Mouse (Mus musculus): ENCODE data around the gene Olfr1141.

The Olfr1141 gene

DNA sequence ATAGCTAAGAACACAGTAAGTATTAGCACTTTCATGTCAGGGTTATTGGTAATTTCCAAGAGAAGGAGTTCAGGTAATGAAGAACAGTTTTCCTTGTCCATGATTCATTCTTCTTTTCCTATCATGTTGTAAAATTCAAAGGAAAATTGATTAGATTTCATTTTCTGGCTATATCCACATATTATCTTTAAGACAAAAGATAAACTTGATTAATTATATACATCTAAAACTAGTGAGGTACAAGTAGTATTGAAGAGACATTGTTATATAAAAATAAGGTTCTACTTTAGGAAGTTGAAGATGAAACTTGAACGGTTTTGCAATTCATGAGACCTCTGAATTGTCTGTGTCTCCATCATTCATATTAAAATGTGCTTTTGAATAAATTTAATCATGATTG is at the start of gene Olfr1141:
Olfr1141 (minus strand) TSS at position 101 of the 400 bp plus-strand sequence.
- DNase-seq (ENCODE audit: low read depth, low spot score): no peak

DNA sequence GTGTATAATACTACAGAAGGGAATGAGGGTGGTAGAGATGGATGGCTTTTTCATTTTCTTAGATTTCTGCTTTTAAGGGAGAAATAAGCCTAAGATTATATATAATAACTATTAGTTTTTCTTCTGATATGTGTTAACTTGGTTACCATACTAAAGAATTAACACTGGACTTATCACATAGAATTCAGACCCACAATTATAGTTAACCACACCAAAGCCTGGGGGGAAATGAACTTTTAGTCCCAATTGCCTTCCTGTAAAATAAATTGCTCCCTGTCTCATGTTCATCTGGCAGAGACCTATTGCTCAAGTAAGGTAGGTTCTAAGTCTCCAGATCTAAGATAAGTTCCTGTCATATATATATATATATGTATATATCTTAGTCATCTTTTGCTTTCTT is 46.5 kb upstream of the Olfr1141 start, which contains the start of gene Olfr1143:
Olfr1143 (plus strand) TSS at position 301 of the 400 bp plus-strand sequence.
- no peak for DNase-seq (ENCODE audit: low read depth, low spot score)

DNA sequence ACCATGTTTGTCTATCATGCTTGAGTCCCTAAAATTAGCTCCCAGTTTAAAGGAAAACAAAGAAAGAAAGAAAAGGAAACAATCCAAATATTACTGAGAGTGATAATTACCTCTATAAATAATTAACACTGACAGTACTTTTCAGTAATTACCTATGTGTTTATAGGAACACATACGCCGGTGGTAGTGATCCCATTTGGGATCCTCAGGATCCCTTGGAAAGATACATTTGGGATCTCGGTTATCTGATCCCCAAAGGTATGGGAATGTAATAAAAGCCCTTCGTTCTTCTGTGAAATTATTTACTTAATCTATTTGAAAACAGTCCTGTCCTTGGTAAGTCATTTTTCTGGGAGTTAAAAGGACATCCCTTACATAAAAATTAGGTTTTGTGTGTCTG is 25.4 kb upstream of the Olfr1141 start, which contains the start of gene Olfr152:
Olfr152 (plus strand) TSS at position 301 of the 400 bp plus-strand sequence.
- no peak for DNase-seq (ENCODE audit: low read depth, low spot score)

DNA sequence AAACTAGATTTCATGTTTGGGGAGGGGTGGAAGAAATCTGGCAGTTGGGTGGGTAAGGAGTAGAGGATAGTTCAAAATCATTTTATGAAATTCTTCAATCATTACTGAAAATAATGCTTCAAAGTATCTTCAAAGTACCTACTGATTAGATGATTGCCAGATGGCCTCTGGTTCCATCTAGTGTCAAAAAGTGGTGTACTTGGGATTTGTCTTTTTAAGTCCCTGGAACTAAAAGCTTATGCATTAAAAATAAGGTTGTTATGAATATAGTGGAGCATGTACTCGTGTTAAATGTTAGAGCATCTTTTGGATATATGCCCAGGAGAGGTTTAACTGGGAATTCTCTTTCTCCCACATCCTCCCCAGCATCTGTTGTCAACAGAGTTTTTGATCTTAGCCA is 22.4 kb upstream of the Olfr1141 start:
- DNase-seq (ENCODE audit: low read depth, low spot score): no peak

GRCm38 (mm10) chr2:87743452-87743851 is 10.3 kb downstream of the Olfr1141 start, which contains the start of gene Olfr1140:
Gene Olfr1140, plus strand, starts transcription at chr2:87743752.
- DNase-seq (ENCODE audit: low read depth, low spot score): no peak

- DNase-seq (ENCODE audit: low read depth, low spot score): no peak
These were observed 13.9 kb downstream of the Olfr1141 start, which contains the start of gene Olfr1138 for GRCm38 (mm10) chr2:87739878-87740277. Gene Olfr1138, minus strand, starts transcription at chr2:87739978.

DNA sequence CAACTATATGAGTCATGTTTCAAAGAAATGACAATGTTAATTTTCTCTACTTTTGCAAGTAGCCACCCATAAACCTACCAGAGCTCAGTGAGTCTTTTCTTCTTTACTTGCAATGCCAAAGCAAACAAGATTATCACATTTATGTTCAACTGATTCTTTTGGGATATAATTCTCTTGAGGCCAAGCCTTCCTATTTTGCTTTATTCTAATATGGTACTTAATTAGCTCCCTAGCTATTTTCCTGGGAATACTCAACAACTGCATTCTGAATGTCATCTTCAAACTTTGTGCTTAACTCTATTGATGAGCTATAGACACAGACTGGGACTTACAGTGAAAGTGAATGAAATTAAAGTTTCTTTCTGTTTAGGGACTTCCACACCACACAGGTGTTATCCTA is 40.7 kb downstream of the Olfr1141 start, which contains the start of gene Olfr1137:
Olfr1137 (minus strand) TSS at position 101 of the 400 bp plus-strand sequence.
- no peak for DNase-seq (ENCODE audit: low read depth, low spot score)

Measured in retina, postnatal 7 days (tissue).